Mouse (Mus musculus) thymus, postnatal 25 days (tissue): ENCODE results near the gene Ak9.
"Not testable (repeated sequence)": the region's sequence is repeated elsewhere in the genome, so short reads cannot be mapped to it uniquely, and the experiment has no call there.

Experiments
- DNase-seq: peaks from one replicate; pipeline ENCODE4 v3.0.0; 2022

The Ak9 gene

DNA sequence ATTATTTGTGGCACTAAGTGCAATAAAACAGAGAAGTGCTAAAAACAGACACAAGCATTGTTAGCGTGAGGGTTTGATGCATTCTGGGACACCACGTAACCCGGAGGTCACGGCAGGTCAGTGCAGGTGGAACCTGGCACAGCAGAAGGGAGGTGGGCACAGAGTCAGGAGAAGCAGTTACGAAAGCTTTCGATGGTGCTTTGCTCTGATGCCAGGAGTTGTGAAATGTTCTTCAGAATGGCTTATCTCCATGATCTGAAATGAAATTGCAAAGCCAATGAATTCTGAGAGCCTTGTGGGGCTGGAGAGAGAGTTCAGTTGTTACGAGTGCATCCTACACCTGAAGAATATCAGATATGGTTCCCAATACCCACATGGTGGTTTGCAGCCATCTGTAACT is 37.6 kb downstream of the Ak9 start:
- no peak for DNase-seq

- no peak for DNase-seq
Observed at GRCm38 (mm10) chr10:41365086-41365485, 61.3 kb downstream of the Ak9 start.

- no peak for DNase-seq
Observed at GRCm38 (mm10) chr10:41380466-41380865, 76.7 kb downstream of the Ak9 start.

GRCm38 (mm10) chr10:41385506-41386221 is 81.9 kb downstream of the Ak9 start:
- peak; percentile 60 for DNase-seq

- no peak for DNase-seq
Observed at GRCm38 (mm10) chr10:41393555-41393954, 89.8 kb downstream of the Ak9 start.

DNA sequence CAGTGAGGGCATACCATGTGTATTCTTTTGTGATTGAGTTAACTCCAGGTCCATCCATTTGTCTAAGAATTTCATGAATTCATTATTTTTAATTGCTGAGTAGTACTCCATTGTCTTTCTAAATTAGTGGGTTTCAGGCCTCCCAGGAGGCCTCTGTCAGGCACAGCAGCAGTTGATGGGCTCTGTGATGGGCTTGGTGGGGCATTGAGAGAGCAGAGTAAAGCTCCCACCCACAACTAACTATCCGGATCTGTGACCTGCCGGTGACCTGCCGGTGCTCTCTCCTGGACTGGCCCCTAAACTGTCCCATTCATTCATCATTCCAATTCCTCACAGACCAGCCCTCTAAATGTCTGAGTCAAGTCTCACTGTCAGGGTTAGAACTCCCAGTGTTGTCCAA is 97.3 kb downstream of the Ak9 start:
- DNase-seq, result no peak

DNA sequence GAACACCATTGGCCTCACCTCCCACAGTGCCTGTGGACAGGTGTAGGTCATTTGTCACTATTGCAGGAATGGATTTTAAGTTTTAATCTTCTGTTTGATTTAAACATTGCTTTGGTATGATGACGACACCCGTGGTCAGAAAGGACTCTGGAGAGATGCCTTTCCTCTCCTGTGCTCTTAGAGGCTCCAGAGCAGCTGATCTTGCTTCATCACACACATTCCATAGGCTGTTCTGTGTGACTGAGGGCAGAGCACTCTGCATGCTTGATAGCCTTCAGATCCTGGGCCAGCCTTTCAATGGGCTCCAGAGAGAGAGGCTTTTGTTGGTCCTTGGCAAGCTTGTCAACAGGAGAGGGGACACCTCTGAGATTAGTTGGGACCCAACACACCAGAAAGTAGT is 99.6 kb downstream of the Ak9 start:
- DNase-seq, result no peak

GRCm38 (mm10) chr10:41403893-41404612 is 100.3 kb downstream of the Ak9 start:
- DNase-seq, result no peak

DNA sequence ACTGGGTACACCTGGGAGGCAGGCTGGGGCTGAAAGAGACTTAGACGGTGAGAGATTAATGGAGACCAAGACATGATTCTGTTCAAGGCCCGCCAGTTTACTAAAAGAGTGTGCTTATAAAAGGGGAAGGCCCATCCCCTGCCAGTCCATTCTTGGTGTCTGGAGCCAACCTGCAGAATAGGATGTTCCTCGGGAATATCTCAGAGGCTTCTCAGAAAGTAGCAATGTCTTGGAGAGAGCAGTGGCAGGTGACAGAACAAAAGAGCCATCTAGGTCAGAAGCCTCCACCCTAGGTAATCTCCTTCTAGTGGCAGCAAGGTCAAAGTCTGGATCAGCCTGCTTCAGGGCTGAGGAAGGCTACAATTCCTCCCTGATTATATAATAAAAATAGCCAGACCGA is 106.4 kb downstream of the Ak9 start:
- not testable (repeated sequence) for DNase-seq

DNA sequence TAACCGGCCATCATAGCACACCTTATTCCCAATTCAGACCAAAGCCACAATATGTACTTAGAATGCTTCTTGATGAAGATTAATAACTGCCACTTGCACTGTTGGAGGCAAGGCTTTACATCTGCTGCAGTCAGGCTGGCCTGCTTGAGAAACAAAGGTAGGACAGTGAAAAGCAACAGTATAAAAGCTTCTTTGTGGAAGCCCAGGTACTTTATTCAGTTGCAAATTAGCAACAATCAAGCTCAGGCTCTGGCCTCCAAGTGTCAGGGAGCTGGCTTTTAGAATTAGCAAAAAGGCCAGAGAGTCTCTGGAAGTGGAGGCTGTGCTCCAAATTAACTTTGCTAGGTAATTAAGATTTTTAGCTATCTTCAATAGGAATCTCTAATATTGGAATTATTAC is 107.0 kb downstream of the Ak9 start:
- not testable (repeated sequence) for DNase-seq

GRCm38 (mm10) chr10:41413471-41413870 is 109.7 kb downstream of the Ak9 start:
- not testable (repeated sequence) for DNase-seq

GRCm38 (mm10) chr10:41415368-41415767 is 111.6 kb downstream of the Ak9 start:
- DNase-seq, result not testable (repeated sequence)

DNA sequence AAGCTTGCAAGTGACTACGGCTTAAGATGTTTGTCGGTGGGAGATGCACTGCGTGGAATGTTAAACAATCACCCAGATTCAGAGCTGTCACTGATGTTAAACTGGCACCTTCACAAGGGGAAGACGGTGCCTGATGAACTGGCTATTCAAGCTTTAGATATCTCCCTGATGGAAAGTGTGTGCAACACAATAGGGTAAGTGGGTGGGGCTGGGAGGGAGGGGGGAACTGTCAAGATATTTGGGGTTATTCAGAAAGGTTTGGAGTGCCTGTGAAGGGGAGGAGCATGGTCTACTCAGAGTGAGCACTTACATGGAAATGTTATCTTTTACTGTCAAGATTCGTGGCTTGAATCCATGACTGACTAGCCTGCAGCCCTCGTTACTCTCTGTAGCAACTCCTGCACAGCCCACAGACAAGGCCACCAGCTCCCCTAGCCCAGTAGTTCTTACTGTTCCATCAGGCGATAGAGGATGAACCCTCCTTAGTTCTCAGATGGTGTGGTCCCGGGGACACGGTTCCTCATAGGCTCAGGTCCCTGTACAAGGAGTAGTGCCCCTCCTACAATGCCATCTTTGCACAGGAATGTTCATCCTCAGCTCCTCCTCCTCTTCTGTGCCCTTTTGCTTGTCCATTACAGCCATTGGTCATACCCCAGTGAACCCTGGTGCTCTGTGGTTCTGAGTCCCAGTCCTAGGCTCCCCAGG is 116.9 kb downstream of the Ak9 start:
- DNase-seq, result no peak

DNA sequence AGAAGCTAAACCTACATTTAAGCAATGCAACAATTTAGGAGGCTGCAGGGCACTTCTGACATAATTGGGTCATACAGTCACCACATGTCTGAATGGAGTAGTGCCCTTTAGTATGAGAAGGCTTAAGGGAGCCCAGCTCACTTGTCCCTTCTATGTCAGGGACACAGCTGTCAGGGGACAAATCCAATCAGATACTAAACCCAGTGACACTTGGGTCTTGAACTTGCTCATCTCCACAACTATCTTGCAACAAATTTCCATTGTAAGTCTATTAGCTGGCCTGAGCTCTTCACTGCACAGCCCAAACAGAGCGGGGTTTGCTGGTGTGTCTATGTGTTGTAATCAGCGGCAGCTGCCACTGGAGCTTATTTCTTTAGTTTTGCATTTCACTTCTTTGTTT is 119.9 kb downstream of the Ak9 start:
- DNase-seq, result no peak

DNA sequence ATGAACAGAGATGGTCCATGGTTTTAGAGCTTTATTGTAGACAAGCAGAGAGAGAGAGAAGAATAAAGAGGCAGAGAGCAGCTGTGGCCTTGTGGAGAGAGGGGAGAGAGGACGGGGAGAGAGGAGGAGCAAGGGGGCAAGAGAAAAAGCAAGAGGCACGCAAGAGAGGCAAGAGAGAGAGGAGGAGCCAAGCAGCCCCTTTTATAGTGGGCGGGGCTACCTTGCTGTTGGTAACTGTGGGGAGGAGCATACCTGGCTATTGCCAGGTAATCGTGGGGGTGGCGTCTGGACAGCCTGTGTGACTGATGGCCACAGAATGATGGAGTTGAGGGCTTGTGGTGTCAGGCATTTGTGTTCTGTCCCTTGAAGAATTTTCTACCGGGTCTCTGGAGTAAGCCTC is 122.6 kb downstream of the Ak9 start:
- no peak for DNase-seq

- peak; percentile 60 for DNase-seq
Observed at GRCm38 (mm10) chr10:41434624-41435023, 130.8 kb downstream of the Ak9 start.

GRCm38 (mm10) chr10:41435141-41435540 is 131.4 kb downstream of the Ak9 start:
- DNase-seq, result no peak

GRCm38 (mm10) chr10:41448216-41448615 is 144.4 kb downstream of the Ak9 start:
- DNase-seq, result no peak

GRCm38 (mm10) chr10:41449684-41450083 is 145.9 kb downstream of the Ak9 start:
- no peak for DNase-seq

- DNase-seq, result peak; percentile 97
Observed at GRCm38 (mm10) chr10:41450137-41450670, 146.4 kb downstream of the Ak9 start, which contains the start of gene Zbtb24. Gene Zbtb24 (plus strand): TSS chr10:41450383.

DNA sequence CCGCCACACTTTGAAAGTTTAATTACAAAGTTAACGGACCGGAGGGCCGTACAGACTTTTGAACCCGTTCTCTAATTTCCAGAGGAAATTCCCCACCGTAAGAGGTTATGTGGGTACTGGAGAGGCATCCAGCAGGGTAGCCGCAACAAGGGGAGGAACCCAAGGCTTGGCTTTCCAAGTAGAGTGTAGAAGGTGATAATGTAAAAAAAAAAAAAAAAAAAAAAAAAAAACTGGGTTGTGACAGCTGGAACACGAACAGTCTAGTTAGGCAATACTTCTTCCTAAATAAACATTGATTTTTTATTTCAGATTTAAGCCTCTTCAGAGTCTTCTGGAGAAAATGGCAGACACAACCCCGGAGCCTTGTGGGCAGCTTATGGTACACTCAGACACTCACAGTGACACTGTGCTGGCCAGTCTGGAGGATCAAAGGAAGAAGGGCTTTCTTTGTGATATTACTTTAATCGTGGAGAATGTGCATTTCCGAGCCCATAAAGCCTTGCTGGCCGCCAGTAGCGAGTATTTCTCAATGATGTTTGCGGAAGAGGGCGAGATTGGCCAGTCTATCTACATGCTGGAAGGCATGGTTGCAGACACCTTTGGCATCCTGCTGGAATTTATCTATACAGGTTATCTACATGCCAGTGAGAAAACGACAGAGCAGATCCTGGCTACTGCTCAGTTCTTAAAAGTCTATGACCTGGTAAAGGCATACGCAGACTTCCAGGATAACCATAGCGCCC is 147.2 kb downstream of the Ak9 start:
- DNase-seq, result no peak

GRCm38 (mm10) chr10:41451656-41452055 is 147.9 kb downstream of the Ak9 start:
- DNase-seq, result no peak

GRCm38 (mm10) chr10:41452791-41453190 is 149.0 kb downstream of the Ak9 start:
- no peak for DNase-seq
